Mouse (Mus musculus) cerebellum, adult 11 months (tissue): ENCODE results near the gene Gsdma.
"Not testable (repeated sequence)": the region's sequence is repeated elsewhere in the genome, so short reads cannot be mapped to it uniquely, and the experiment has no call there.

ENCODE experiments used
- DNase-seq: peaks from one replicate; pipeline ENCODE4 v3.0.0; 2022

Gene Gsdma

GRCm38 (mm10) chr11:98711046-98711434 is 46.9 kb downstream of the Gsdma start:
- no peak for DNase-seq

DNA sequence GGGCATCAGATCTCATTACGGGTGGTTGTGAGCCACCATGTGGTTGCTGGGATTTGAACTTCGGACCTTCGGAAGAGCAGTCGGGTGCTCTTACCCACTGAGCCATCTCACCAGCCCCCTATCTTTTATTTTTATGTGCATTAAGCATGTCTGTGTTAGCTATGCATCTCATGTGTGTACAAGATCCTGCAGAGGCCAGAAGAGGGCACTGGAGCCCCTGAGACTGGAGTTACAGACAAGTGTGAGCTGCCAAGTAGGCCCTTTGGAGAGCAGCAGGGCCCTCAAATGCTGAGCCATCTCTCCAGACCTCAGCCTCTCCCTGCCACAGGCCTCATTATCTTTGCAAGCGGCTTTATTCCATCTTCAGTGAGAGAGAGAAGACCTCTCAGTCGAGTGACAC is 47.9 kb downstream of the Gsdma start:
- not testable (repeated sequence) for DNase-seq

GRCm38 (mm10) chr11:98713703-98714102 is 49.6 kb downstream of the Gsdma start:
- no peak for DNase-seq

DNA sequence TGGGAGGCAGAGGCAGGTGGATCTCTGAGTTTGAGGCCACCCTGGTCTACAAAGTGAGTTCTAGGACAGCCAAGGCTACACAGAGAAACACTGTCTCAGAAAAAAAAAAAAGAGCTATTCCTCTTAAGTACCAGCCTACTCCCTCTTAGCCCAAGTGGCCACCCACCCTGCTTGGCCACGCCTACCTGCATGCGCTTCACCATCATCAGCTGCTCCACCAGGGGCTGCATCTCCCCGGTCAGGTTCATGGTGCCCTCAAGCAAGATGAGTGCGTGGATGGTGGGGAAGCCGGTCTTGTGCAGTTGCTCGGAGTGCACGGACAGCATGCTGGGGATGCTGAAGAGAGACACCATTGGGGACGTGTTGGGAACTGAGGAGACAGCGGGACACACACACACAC is 51.8 kb downstream of the Gsdma start:
- no peak for DNase-seq

GRCm38 (mm10) chr11:98717904-98718303 is 53.8 kb downstream of the Gsdma start:
- peak; percentile 86 for DNase-seq

DNA sequence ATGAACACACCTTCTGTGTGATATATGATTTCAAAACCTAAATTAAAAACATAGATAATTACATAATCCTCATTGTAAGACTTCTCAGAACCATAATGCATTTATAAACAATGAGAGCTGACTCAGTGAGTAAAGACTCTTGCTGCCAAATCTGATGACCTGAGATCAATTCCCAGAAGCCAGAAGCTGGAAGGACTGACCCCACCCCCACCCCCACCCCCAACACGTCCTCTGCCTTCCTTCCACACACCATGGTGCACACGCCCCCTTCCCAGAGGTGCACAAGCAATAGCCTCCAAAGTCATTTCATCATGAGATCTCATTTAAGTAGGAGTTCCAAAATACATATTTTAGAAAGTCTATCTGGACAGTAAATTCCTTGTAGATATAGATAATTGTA is 56.6 kb downstream of the Gsdma start:
- no peak for DNase-seq

DNA sequence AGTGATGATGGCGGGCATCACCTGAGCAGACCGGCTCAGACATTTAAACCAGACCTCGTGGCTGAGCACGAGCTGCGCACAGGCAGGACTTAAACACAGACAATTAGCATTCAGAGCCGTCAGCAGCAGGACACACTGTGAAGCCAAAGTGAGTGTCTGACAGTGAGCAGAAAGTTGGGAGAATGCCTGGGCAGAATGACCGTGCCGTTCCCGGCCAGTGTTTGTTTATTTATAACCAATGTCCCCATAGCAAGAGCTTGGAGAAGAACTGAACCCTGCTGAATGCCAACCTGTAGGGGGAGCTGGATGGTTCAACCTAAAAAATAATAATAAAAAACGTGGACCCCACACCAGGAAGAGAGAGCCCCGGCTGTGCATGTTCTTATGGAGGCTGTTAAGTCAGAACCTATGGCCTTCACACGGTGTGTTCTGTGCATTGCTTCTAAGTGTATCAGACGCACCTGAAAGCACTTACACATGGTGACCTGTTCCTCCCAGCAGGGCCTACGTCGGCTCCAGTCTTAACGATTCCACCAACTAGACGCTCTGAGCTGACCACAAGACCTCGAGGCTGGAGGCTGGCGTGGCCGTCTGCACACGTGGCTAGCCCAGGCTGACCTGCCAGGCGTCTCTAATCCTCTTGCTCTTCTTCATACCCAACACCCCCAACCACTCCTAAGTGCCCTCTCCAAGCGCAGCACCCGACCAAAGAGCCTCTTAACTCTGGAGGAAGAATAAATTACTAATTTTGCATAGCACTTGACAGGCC is 57.5 kb downstream of the Gsdma start:
- DNase-seq: peak; percentile 56

DNA sequence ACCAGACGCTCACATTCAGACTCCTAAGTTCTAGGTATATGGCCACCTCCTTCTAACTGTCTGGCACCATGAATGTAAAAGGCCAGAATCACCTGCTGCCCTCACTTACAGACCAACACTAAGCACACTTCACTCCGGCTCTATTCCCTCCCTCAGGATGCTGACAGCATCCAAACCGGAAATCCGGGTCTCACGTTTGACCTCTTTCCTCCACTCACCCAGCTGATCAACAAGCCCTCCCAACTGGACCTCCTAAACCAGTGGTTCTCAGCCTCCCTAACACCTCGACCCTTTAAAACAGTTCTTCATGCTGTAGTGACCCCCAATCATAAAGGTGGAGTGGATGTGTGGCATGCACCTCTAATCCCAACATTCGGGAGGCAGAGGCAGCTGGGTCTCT is 58.9 kb downstream of the Gsdma start:
- no peak for DNase-seq

- DNase-seq: no peak
These were observed 61.9 kb downstream of the Gsdma start for GRCm38 (mm10) chr11:98725926-98726506.
